Mouse (Mus musculus) limb, embryonic 14.5 days (tissue): ENCODE results near the gene Ppib. TPM values are rescaled to one million over a fixed set of nuclear protein-coding genes. Genes with fewer than 3 reads are reported as not detected.

Source experiments
- ATAC-seq: fragments of 200-750 bp; cut with Nextera tagmentation; 2 replicates; pipeline ENCODE4 v1.8.0; 2017; ENCODE audit warnings: low read depth, moderate number of reproducible peaks, moderate TSS enrichment; ENCODE audit not compliant: low FRiP score
- DNase-seq: peaks from one replicate; pipeline ENCODE4 v3.0.0-alpha.2; 2015; ENCODE audit warnings: low spot score
- H3K27ac ChIP-seq: fragments of 300-500 bp; sonication (generic); replicated peaks from 2 replicates; pipeline ENCODE4 v1.5.1; 2014; ENCODE audit warnings: low read depth, mild to moderate bottlenecking, low read length, moderate library complexity, mixed read lengths
- H3K27me3 ChIP-seq: fragments of 300-500 bp; sonication (generic); 2 replicates; pipeline ENCODE4 v1.6.1; 2014; ENCODE audit warnings: low read length, mixed read lengths; ENCODE audit not compliant: control insufficient read depth, insufficient read depth
- H3K36me3 ChIP-seq: fragments of 300-500 bp; sonication (generic); 2 replicates; pipeline ENCODE4 v1.6.1; 2014; ENCODE audit warnings: mild to moderate bottlenecking, low read length, moderate library complexity, mixed read lengths; ENCODE audit not compliant: control insufficient read depth, insufficient read depth
- H3K4me1 ChIP-seq: fragments of 300-500 bp; sonication (generic); 2 replicates; pipeline ENCODE4 v1.6.1; 2014; ENCODE audit warnings: antibody characterized with exemption, low read length, mixed read lengths; ENCODE audit not compliant: control insufficient read depth, insufficient read depth
- H3K4me2 ChIP-seq: fragments of 300-500 bp; sonication (generic); replicated peaks from 2 replicates; pipeline ENCODE4 v1.6.1; 2014; ENCODE audit warnings: low read depth, mild to moderate bottlenecking, low read length, moderate library complexity; ENCODE audit not compliant: severe bottlenecking
- H3K4me3 ChIP-seq: fragments of 300-500 bp; sonication (generic); replicated peaks from 2 replicates; pipeline ENCODE4 v1.5.1; 2014; ENCODE audit warnings: low read length
- H3K9ac ChIP-seq: fragments of 300-500 bp; sonication (generic); 2 replicates; pipeline ENCODE4 v1.6.1; 2014; ENCODE audit warnings: mild to moderate bottlenecking, low read depth, low read length, moderate library complexity; ENCODE audit not compliant: severe bottlenecking
- H3K9me3 ChIP-seq: fragments of 300-500 bp; sonication (generic); 2 replicates; pipeline ENCODE4 v1.6.1; 2016; ENCODE audit warnings: low read length; ENCODE audit not compliant: control insufficient read depth
- POLR2A ChIP-seq: fragments of 200-500 bp; IDR thresholded peaks from 2 replicates; pipeline ENCODE4 v1.8.0; 2012; ENCODE audit warnings: inconsistent platforms, mild to moderate bottlenecking, moderate library complexity, borderline replicate concordance; ENCODE audit not compliant: insufficient read depth, insufficient read length; ENCODE audit errors: extremely low read depth
- WGBS: fragments of 180-500 bp; shearing (Covaris S2); extraction: QIAGEN DNeasy Blood & Tissue Kit; methylation state at CpG from one replicate; pipeline ENCODE4 v1.1.7; 2014; 5-methylcytosine and 5-hydroxymethylcytosine counted together
- polyA plus RNA-seq, 2 experiments: library from polyadenylated mRNA; depleted of rRNA in 1 of 2; stranded (reverse) in 1 of 2; unstranded in 1 of 2; fragments of >200 nt; fragmentation: Nextera tagmentation in 1 of 2; extraction: Ambion mirVana in 1 of 2; gene quantifications; 2 replicates each; pipeline versions ENCODE4 v1.2.1 to v1.2.3; 2012 to 2014

The Ppib gene
- polyA plus RNA-seq, 2 experiments: 804 to 826 TPM

DNA sequence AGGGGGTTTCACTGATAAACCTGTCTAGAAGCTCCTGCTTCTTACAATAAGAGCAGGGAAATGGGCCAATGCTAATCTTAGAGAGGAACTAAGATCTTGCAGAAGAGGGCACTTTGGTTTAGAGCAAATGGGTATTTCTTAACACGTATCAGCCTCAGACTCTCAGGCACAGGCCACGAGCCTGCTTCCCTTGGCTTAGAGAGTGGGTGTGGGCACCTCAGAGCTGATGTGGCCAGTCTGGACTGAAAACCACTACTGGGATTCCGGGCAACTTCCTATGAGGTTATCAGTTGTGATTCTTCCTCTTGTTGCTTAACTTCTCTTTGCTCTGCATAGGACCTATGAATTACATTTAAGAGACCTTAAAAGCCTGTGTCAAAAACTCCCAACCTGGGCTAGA is 54.3 kb downstream of the Ppib start:
- no peak overlapping the region for H3K4me2 ChIP-seq
- H3K27ac ChIP-seq: no peak overlapping the region
- ATAC-seq: no peak
- H3K4me3 ChIP-seq: no peak overlapping the region
- no peaks in the 10 kb centered on the region for H3K9me3 ChIP-seq
- WGBS: 95% methylated on average over 3 of the region's 3 CpGs
- no peak overlapping the region for H3K9ac ChIP-seq
- no peaks in the 10 kb centered on the region for H3K4me1 ChIP-seq
- no peak for TF ChIP-seq POLR2A
- peaks cover 16% of the 10 kb centered on the region for H3K36me3 ChIP-seq
- no peak for DNase-seq
- no peaks in the 10 kb centered on the region for H3K27me3 ChIP-seq

Other genes with a start within 250 kb of the Ppib start
- gene Zfp609, start 232.7 kb upstream of the Ppib start, polyA plus RNA-seq (2012; rRNA removed): 20.3 and 22.0 TPM in 2 replicates
- gene Zfp609, start 232.7 kb upstream of the Ppib start, polyA plus RNA-seq (2014; fragmentation: Nextera tagmentation; extraction: Ambion mirVana): 7.3 and 8.8 TPM in 2 replicates
- 75.1 and 109 TPM in 2 replicates for gene Pclaf, start 170.0 kb upstream of the Ppib start, polyA plus RNA-seq (2012; rRNA removed)
- 115 and 116 TPM in 2 replicates for gene Pclaf, start 170.0 kb upstream of the Ppib start, polyA plus RNA-seq (2014; fragmentation: Nextera tagmentation; extraction: Ambion mirVana)
- 18.8 and 24.8 TPM in 2 replicates for gene Trip4, start 151.4 kb upstream of the Ppib start, polyA plus RNA-seq (2012; rRNA removed)
- gene Trip4, start 151.4 kb upstream of the Ppib start, polyA plus RNA-seq (2014; fragmentation: Nextera tagmentation; extraction: Ambion mirVana): 31.2 and 39.3 TPM in 2 replicates
- 12.8 and 12.9 TPM in 2 replicates for gene Csnk1g1, start 151.3 kb upstream of the Ppib start, polyA plus RNA-seq (2012; rRNA removed)
- gene Csnk1g1, start 151.3 kb upstream of the Ppib start, polyA plus RNA-seq (2014; fragmentation: Nextera tagmentation; extraction: Ambion mirVana): 19.4 and 22.1 TPM in 2 replicates
- 5.0 and 6.1 TPM in 2 replicates for gene Snx22, start 9.5 kb downstream of the Ppib start, polyA plus RNA-seq (2012; rRNA removed)
- 3.1 and 3.2 TPM in 2 replicates for gene Snx22, start 9.5 kb downstream of the Ppib start, polyA plus RNA-seq (2014; fragmentation: Nextera tagmentation; extraction: Ambion mirVana)
- gene Snx1, start 66.4 kb downstream of the Ppib start, polyA plus RNA-seq (2012; rRNA removed): 95.8 and 111 TPM in 2 replicates
- gene Snx1, start 66.4 kb downstream of the Ppib start, polyA plus RNA-seq (2014; fragmentation: Nextera tagmentation; extraction: Ambion mirVana): 123 and 125 TPM in 2 replicates
- 47.1 and 53.0 TPM in 2 replicates for gene Ciao2a, start 66.4 kb downstream of the Ppib start, polyA plus RNA-seq (2012; rRNA removed)
- gene Ciao2a, start 66.4 kb downstream of the Ppib start, polyA plus RNA-seq (2014; fragmentation: Nextera tagmentation; extraction: Ambion mirVana): 132 and 134 TPM in 2 replicates
- gene Dapk2, start 98.0 kb downstream of the Ppib start, polyA plus RNA-seq (2012; rRNA removed): 4.5 and 4.6 TPM in 2 replicates
- gene Dapk2, start 98.0 kb downstream of the Ppib start, polyA plus RNA-seq (2014; fragmentation: Nextera tagmentation; extraction: Ambion mirVana): 5.0 and 6.3 TPM in 2 replicates